Mouse (Mus musculus) hematopoietic stem cell, adult 5-6 weeks (primary cell): ENCODE results near the gene Klf6. TPM values are rescaled to one million over a fixed set of nuclear protein-coding genes. Genes with fewer than 3 reads are reported as not detected.

Experiments used
- ATAC-seq, 2 experiments: fragments of 125-278 bp in 1 of 2; replicated peaks in 1 of 2; 2 replicates each; pipeline ENCODE4 v1.8.0; 2016 to 2017; ENCODE audit warnings: inconsistent platforms in 2 of 2, mild to moderate bottlenecking in 2 of 2, moderate number of reproducible peaks in 2 of 2, low read depth in 1 of 2, moderate TSS enrichment in 1 of 2; ENCODE audit not compliant: low FRiP score in 2 of 2, poor library complexity in 2 of 2, severe bottlenecking in 2 of 2, insufficient read depth in 1 of 2, low TSS enrichment in 1 of 2
- total RNA-seq: library from RNA; stranded (forward); fragments of 172-1452, 232-1000 nt; gene quantifications from 2 replicates; pipeline ENCODE4 v1.2.3, GENCODE M21; 2017

Gene Klf6
- 269 and 295 TPM in 2 replicates for total RNA-seq

GRCm38 (mm10) chr13:5861157-5862002, at the start of gene Klf6:
Gene Klf6 (plus strand): TSS chr13:5861482.
- ATAC-seq: peak; percentile 78 to 80

GRCm38 (mm10) chr13:5813433-5813832, 47.8 kb upstream of the Klf6 start:
- ATAC-seq: no peak

- no peak for ATAC-seq
Measured at GRCm38 (mm10) chr13:5817250-5817649, 44.0 kb upstream of the Klf6 start.

- ATAC-seq: no peak
Measured at GRCm38 (mm10) chr13:5819173-5819572, 42.1 kb upstream of the Klf6 start.

- no peak; a peak in 1 of 4 replicates for ATAC-seq
Measured at GRCm38 (mm10) chr13:5822586-5822985, 38.7 kb upstream of the Klf6 start.

GRCm38 (mm10) chr13:5823150-5823549, 38.1 kb upstream of the Klf6 start:
- ATAC-seq: no peak

GRCm38 (mm10) chr13:5824189-5824815, 37.0 kb upstream of the Klf6 start:
- ATAC-seq: no peak

- ATAC-seq: no peak
Measured at GRCm38 (mm10) chr13:5826170-5826827, 35.0 kb upstream of the Klf6 start.

GRCm38 (mm10) chr13:5831976-5832375, 29.3 kb upstream of the Klf6 start:
- ATAC-seq: no peak

- no peak for ATAC-seq
Measured at GRCm38 (mm10) chr13:5837174-5837777, 24.0 kb upstream of the Klf6 start.

- ATAC-seq: no peak
Measured at GRCm38 (mm10) chr13:5841418-5841817, 19.9 kb upstream of the Klf6 start.

- ATAC-seq: no peak
Measured at GRCm38 (mm10) chr13:5842911-5843310, 18.4 kb upstream of the Klf6 start.

GRCm38 (mm10) chr13:5843829-5844228, 17.5 kb upstream of the Klf6 start:
- ATAC-seq: no peak

GRCm38 (mm10) chr13:5844338-5844737, 16.9 kb upstream of the Klf6 start:
- ATAC-seq: no peak

GRCm38 (mm10) chr13:5845161-5845590, 16.1 kb upstream of the Klf6 start:
- ATAC-seq: peak; percentile 57 to 59

- peak; percentile 87 to 88 for ATAC-seq
Measured at GRCm38 (mm10) chr13:5845605-5846004, 15.7 kb upstream of the Klf6 start.

GRCm38 (mm10) chr13:5846860-5847259, 14.4 kb upstream of the Klf6 start:
- no peak for ATAC-seq

- no peak for ATAC-seq
Measured at GRCm38 (mm10) chr13:5847736-5848135, 13.5 kb upstream of the Klf6 start.
